Mouse (Mus musculus) limb, embryonic 15.5 days (tissue): ENCODE data around the gene Ldhal6b. TPM values are rescaled to one million over a fixed set of nuclear protein-coding genes. Genes with fewer than 3 reads are reported as not detected.

Source experiments
- ATAC-seq: fragments of 200-750 bp; cut with Nextera tagmentation; 2 replicates; pipeline ENCODE4 v1.8.0; 2017; ENCODE audit warnings: low read depth, moderate TSS enrichment; ENCODE audit not compliant: insufficient number of reproducible peaks, low FRiP score, low TSS enrichment
- H3K27ac ChIP-seq: fragments of 300-500 bp; sonication (generic); 2 replicates; pipeline ENCODE4 v1.5.1; 2015; ENCODE audit warnings: moderate library complexity, mild to moderate bottlenecking, inconsistent platforms
- H3K27me3 ChIP-seq: fragments of 300-500 bp; sonication (generic); 2 replicates; pipeline ENCODE4 v1.6.1; 2015; ENCODE audit warnings: inconsistent platforms
- H3K36me3 ChIP-seq: fragments of 300-500 bp; sonication (generic); 2 replicates; pipeline ENCODE4 v1.6.1; 2015; ENCODE audit warnings: inconsistent platforms
- H3K4me1 ChIP-seq: fragments of 300-500 bp; sonication (generic); 2 replicates; pipeline ENCODE4 v1.6.1; 2015; ENCODE audit warnings: inconsistent platforms
- H3K4me2 ChIP-seq: fragments of 300-500 bp; sonication (generic); 2 replicates; pipeline ENCODE4 v1.6.1; 2015; ENCODE audit warnings: mild to moderate bottlenecking, inconsistent platforms
- H3K4me3 ChIP-seq: fragments of 300-500 bp; sonication (generic); 2 replicates; pipeline ENCODE4 v1.5.1; 2015; ENCODE audit warnings: mild to moderate bottlenecking, inconsistent platforms
- H3K9ac ChIP-seq: fragments of 300-500 bp; sonication (generic); 2 replicates; pipeline ENCODE4 v1.6.1; 2015; ENCODE audit warnings: inconsistent platforms
- H3K9me3 ChIP-seq: fragments of 300-500 bp; sonication (generic); 2 replicates; pipeline ENCODE4 v1.6.1; 2016; ENCODE audit warnings: inconsistent platforms
- WGBS: fragments of 180-500 bp; shearing (Covaris S2); methylation state at CpG from one replicate; pipeline ENCODE4 v1.1.7; 2015; 5-methylcytosine and 5-hydroxymethylcytosine counted together
- microRNA-seq: library from miRNA; unstranded; fragments of <30 nt; microRNA quantifications from one replicate; pipeline ENCODE4, GENCODE M21; 2016
- polyA plus RNA-seq: library from polyadenylated mRNA; unstranded; fragments of >200 nt; fragmentation: Nextera tagmentation; extraction: Ambion mirVana; gene quantifications from 2 replicates; pipeline ENCODE4 v1.2.1, GENCODE M21; 2015

The Ldhal6b gene
- polyA plus RNA-seq, 1 experiment from 2014 or later = not detected

DNA sequence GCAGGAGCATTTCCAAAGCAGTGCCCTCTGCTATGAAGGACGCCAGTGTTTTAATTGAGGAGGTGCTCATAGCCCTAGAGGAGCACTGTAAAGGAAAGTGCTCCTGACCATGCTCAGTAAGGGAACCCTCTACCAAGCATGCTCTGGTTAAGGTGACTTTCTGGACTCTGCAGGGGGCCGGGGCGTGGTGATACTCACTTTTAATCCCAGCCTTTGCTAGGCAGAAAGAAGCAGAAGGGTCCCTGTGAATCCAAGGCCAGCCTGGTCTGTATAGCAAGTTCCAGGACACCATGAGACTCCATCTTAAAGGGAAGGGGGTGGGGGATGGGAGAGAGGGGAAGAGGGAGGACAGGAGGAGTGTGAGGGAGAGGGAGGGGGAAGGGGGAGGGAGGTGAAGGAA, 30.2 kb downstream of the Ldhal6b start:
- Histone ChIP-seq H3K36me3 (no peaks in the 10 kb centered on the region), H3K27me3 (no peaks in the 10 kb centered on the region), H3K4me1 (no peaks in the 10 kb centered on the region), H3K9me3 (no peaks in the 10 kb centered on the region), H3K4me3 (no peak overlapping the region), H3K4me2 (no peak overlapping the region), H3K27ac (no peak overlapping the region), H3K9ac (no peak overlapping the region)
- ATAC-seq = no peak
- 72% methylated on average over 3 of the region's 3 CpGs for WGBS

DNA sequence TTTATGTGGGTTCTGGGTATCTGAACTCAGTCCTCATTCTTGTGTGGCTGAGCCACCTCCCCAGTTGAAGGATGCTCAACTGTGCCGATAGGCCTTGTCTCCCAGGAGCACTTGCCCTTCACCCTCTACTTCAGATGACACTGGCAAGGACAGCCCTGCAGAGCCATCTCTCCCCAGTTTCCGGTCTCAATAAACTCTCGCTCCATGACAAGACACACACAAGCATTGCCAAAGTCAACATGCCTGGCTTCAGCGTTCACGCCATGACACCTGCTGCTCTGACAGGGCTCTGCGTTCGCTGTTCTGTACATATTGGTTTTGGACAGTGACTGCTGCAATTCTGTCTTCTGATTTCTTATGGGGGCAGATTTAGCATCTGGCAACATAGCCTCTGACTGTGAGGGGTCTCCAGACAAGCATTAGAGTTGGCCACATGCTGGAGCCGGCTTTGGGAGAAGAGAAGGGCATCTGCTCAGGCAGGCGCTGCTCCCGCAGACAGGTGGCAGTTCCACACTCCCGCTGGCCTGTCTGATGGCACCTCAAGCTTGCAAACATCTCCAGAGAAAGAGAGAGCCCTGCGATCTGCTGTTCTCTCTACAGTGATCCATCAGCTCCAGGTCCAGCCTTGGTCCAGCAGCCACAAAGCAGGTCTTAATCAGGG, 31.6 kb downstream of the Ldhal6b start:
- WGBS = 83% methylated on average over 12 of the region's 12 CpGs
- no peaks in the 10 kb centered on the region for H3K27me3 ChIP-seq
- H3K27ac ChIP-seq = no peak overlapping the region
- H3K36me3 ChIP-seq = no peaks in the 10 kb centered on the region
- H3K4me2 ChIP-seq = no peak overlapping the region
- ATAC-seq = no peak
- no peaks in the 10 kb centered on the region for H3K4me1 ChIP-seq
- H3K9me3 ChIP-seq = no peaks in the 10 kb centered on the region
- no peak overlapping the region for H3K4me3 ChIP-seq
- no peak overlapping the region for H3K9ac ChIP-seq

DNA sequence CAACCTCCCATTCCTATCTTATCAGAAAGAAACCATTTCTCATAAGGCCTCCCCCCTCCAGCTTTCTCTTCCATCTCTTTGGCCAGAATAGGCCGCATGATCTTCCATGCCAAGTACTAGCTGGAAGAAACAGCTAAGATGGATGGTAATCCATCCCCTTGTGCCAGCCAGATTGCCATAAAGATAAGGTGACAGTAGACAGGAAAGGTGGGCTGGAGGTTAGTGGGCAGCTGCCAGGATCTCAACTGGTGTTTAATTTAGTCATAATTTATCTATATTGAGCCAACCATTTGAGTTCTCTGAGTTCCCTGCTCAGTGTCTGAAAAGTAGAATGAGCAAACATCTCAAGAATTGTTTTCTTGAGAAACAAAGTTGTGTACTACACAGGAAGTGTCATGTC, 32.9 kb downstream of the Ldhal6b start:
- H3K36me3 ChIP-seq = no peaks in the 10 kb centered on the region
- ATAC-seq = no peak
- H3K27me3 ChIP-seq = no peaks in the 10 kb centered on the region
- H3K9me3 ChIP-seq = no peaks in the 10 kb centered on the region
- H3K4me3 ChIP-seq = no peak overlapping the region
- no peak overlapping the region for H3K9ac ChIP-seq
- WGBS = 90% methylated on average over 1 of the region's 1 CpGs
- H3K27ac ChIP-seq = no peak overlapping the region
- no peaks in the 10 kb centered on the region for H3K4me1 ChIP-seq
- no peak overlapping the region for H3K4me2 ChIP-seq

DNA sequence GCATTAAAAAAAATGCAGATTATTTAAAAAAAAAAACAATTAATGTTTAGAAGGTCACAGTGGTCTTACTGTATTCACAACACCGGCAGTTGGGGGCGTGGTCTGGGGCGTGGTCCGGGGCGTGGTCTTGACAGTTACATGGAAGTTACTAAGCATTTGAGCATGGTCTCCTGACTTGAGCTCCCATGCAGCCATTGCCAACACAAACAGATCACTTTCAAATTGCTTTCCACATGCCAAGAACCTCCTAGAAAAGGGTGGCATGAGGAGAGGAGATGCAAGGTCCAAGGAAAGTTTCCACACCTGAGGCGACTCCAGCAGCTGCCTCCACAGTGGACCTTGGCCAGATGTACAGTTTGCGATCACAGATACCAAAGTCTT, 40.6 kb downstream of the Ldhal6b start:
- Histone ChIP-seq H3K9me3 (no peaks in the 10 kb centered on the region), H3K27ac (no peak overlapping the region), H3K4me2 (no peak overlapping the region), H3K9ac (no peak overlapping the region), H3K4me1 (peaks cover 7% of the 10 kb centered on the region; the same call in 1 of the 2 replicates), H3K36me3 (no peaks in the 10 kb centered on the region), H3K4me3 (no peak overlapping the region), H3K27me3 (no peaks in the 10 kb centered on the region)
- no peak for ATAC-seq
- WGBS = 29% methylated on average over 7 of the region's 7 CpGs

DNA sequence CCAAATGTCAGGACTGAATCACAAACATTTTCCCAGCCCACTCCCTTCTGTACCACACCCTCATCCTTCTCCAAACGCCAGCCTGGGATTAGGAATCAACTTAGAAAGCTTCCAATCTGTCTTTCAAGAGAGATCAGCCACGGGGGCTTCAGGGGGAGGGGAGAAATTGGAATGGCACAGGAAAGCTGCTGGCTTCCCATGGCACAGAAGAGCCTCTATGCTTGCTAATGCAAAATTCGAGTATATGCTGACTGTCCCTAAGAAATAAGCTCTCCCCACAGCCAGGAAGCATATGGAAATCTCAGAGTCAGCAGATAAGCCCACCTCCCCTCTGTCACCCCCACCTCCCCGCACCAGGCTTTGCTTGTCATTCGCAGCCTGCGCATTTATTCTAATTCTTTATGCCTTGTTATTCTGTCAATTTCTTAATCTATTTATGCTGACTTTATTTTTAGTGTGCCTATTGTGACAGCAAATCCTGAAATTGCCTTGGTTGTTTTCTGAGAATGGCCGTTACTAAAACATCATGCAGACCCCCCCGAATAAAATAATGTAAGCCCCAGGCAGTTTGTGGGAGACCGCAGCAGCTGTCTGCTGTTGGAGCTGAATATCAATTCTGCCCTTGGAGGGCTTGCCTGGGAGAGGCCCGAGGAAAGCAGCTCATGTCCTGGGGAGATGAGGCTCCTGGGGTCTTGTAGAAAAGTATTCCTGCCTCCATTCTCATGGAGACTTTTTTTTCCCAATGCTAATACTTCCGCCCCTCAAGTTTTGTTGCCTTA, 41.2 kb downstream of the Ldhal6b start:
- ATAC-seq = no peak
- 31% methylated on average over 11 of the region's 11 CpGs for WGBS
- no peak overlapping the region for H3K9ac ChIP-seq
- no peaks in the 10 kb centered on the region for H3K27me3 ChIP-seq
- H3K4me1 ChIP-seq = peaks cover 7% of the 10 kb centered on the region; the same call in 1 of the 2 replicates
- H3K27ac ChIP-seq = no peak overlapping the region
- no peak overlapping the region for H3K4me3 ChIP-seq
- no peak overlapping the region for H3K4me2 ChIP-seq
- H3K36me3 ChIP-seq = no peaks in the 10 kb centered on the region
- no peaks in the 10 kb centered on the region for H3K9me3 ChIP-seq

DNA sequence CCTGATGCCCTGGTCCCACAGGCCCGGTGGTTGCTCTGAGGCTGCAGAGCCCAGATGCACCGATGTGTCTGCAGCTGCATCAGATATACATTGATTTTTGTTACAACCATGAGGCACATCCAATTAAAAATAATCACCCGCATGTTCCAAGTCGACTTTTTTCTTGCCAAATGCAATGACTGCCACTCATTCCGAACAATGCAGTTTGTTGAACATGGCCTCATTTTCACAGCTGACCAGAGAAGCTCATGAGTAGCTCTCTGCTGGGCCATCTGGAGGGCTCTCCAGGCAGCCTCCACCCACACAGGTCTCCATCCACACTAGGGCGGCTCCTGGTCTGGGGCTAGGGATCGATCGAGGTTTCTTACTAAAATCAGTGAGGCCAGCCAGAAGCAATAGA, 45.6 kb downstream of the Ldhal6b start:
- no peaks in the 10 kb centered on the region for H3K27me3 ChIP-seq
- no peak for ATAC-seq
- 69% methylated on average over 8 of the region's 8 CpGs for WGBS
- no peak overlapping the region for H3K4me2 ChIP-seq
- H3K27ac ChIP-seq = no peak overlapping the region
- peaks cover 7% of the 10 kb centered on the region; the same call in 1 of the 2 replicates for H3K4me1 ChIP-seq
- no peak overlapping the region for H3K4me3 ChIP-seq
- H3K9me3 ChIP-seq = no peaks in the 10 kb centered on the region
- no peak overlapping the region for H3K9ac ChIP-seq
- no peaks in the 10 kb centered on the region for H3K36me3 ChIP-seq

DNA sequence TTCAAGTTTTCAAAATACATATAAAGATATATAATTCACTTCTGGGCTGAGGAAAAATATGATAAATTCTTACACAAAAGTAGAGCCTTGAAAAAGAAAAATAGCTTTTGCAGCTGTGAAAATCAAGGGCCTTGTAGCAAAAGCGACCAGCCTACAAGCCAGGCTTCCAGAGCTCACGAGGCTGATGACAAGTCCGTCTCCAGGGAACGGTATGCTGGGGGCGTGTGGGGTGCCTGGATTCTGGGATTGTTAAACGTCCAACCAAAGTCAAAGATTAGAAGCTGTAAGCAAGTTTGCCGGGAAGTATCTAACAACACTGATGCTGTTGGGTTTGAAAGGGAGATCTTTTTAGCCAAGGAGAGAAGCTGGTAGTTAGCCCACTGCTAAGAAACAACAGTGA, 47.0 kb downstream of the Ldhal6b start:
- Histone ChIP-seq H3K9me3 (no peaks in the 10 kb centered on the region), H3K4me1 (0 out of 2 replicates have a peak, but pooled peaks cover 2% of the 10 kb centered on the region), H3K27me3 (no peaks in the 10 kb centered on the region), H3K36me3 (no peaks in the 10 kb centered on the region), H3K4me2 (no peak overlapping the region), H3K9ac (no peak overlapping the region), H3K27ac (no peak overlapping the region), H3K4me3 (no peak overlapping the region)
- ATAC-seq = no peak
- WGBS = 54% methylated on average over 7 of the region's 7 CpGs

DNA sequence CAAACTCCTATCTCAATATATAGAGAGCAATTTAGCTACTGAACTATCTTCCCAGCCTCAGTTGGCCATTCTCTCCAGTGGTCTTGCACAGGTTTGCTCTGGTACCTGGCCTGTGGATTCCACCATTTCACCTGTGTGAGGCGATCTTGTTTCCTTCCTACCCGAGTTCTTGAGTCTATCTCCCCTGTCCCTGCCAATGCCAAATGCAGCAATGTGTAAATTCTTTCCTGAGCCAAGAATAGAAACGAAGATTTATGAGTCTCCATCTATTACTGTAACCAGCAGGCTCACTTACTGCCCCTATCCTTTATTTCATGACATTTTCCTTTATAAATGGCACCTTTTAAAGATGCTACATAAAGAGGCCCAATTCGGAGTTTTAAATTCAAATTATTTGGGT, 47.5 kb downstream of the Ldhal6b start:
- ATAC-seq = no peak
- Histone ChIP-seq H3K9ac (no peak overlapping the region), H3K27me3 (no peaks in the 10 kb centered on the region), H3K36me3 (no peaks in the 10 kb centered on the region), H3K9me3 (no peaks in the 10 kb centered on the region), H3K4me1 (peaks cover 4% of the 10 kb centered on the region), H3K4me2 (no peak overlapping the region), H3K27ac (no peak overlapping the region), H3K4me3 (no peak overlapping the region)
- WGBS = 57% methylated on average over 4 of the region's 4 CpGs

Small RNA genes within 50 kb of the gene (microRNA-seq; reads per million reads assigned to microRNA genes)
- not detected for gene Gm22475

Other genes with a start within 250 kb of the Ldhal6b start
- 94.6 and 116 TPM in 2 replicates for gene Tmem242, start 21.5 kb upstream of the Ldhal6b start, polyA plus RNA-seq
- gene Zdhhc14, start 73.8 kb upstream of the Ldhal6b start, polyA plus RNA-seq = 4.4 and 5.1 TPM in 2 replicates